ENCODE assay signal across 8 mouse cellular contexts in the genomic region with DNA sequence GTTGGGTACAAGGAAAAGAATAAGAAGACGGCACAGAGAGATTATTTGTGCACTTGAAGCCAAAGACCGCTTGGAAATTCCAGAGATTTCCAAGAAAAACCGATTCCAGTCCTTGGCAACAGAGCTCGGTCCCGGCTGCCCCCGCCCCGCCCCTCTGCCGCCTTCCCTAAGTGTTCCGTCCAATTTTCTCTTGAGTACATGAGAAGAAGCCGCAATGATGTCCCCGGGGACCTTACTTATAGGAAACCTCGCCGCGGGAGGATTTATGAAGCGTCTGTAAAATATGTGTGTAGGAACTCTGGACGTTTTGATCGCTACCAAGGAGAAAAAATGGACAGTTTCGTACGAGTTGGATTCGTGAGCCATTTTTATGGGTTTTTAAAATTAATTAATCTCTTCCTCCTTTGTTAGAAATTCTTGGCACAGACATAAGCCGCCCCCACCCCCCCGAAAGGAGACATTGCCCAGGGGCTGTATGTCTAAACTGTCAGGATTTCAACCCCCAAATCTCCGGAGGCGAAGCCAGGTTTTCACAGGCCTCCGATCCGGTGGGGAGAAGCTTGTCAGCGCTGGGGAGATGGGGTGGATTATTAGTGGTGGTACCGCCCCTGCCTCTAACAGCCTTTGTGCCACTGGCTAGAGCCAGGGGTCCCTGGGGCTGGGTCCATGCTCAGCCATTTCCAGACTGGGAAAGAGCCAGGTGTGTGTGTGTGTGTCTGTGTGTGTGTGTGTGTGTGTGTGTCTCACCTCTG.
A peak's percentile ranks its signal among the peaks of the same experiment; 100 is the strongest.
DNase-seq lines count a peak whose midpoint lies in the region; ATAC-seq and TF ChIP-seq lines count a peak whose summit lies in the region.

No protein-coding gene starts in this region.

- no peak overlapping the region for H3K9ac ChIP-seq in intestine, embryonic 14.5 days (ENCODE audit: low read length)
- H3K9ac ChIP-seq in liver, postnatal 0 days (replicated peaks): no peak overlapping the region

- H3K4me3 ChIP-seq in forebrain, embryonic 10.5 days: peak overlapping the region; percentile 46
- H3K4me3 ChIP-seq in intestine, embryonic 14.5 days (ENCODE audit: low read depth, low read length): peak overlapping the region; percentile 8; the same call in 1 of the 2 replicates
- H3K4me3 ChIP-seq in liver, postnatal 0 days (ENCODE audit: low read depth, low read length): peak overlapping the region; percentile 14; the same call in 1 of the 2 replicates

- H3K4me1 ChIP-seq in forebrain, embryonic 10.5 days: peaks cover 43% of the 10 kb centered on the region
- peaks cover 32% of the 10 kb centered on the region for H3K4me1 ChIP-seq in intestine, embryonic 14.5 days (replicated peaks; ENCODE audit: control insufficient read depth, insufficient read depth, low read length)
- H3K4me1 ChIP-seq in liver, postnatal 0 days (ENCODE audit: insufficient read depth): peaks cover 5% of the 10 kb centered on the region; the same call in 1 of the 2 replicates

- WGBS in forebrain, embryonic 10.5 days: 6% methylated on average over 28 of the region's 28 CpGs
- 5% methylated on average over 28 of the region's 28 CpGs for WGBS in intestine, embryonic 14.5 days
- 15% methylated on average over 28 of the region's 28 CpGs for WGBS in liver, postnatal 0 days (ENCODE audit: insufficient replicate concordance)

- H3K36me3 ChIP-seq in forebrain, embryonic 10.5 days (replicated peaks): no peaks in the 10 kb centered on the region
- H3K36me3 ChIP-seq in intestine, embryonic 14.5 days (ENCODE audit: control insufficient read depth, insufficient read depth, low read length): no peaks in the 10 kb centered on the region
- H3K36me3 ChIP-seq in liver, postnatal 0 days (replicated peaks; ENCODE audit: insufficient read depth, low read length): no peaks in the 10 kb centered on the region
- H3K36me3 ChIP-seq in splenic B cell, adult 2 months (ENCODE audit: control insufficient read depth, insufficient read depth, low read length, poor library complexity, severe bottlenecking): no peaks in the 10 kb centered on the region

- H3K9me3 ChIP-seq in forebrain, embryonic 10.5 days: peaks cover 14% of the 10 kb centered on the region
- 0 out of 2 replicates have a peak, but pooled peaks cover 2% of the 10 kb centered on the region for H3K9me3 ChIP-seq in intestine, embryonic 14.5 days (ENCODE audit: control insufficient read depth, low read length)
- no peaks in the 10 kb centered on the region for H3K9me3 ChIP-seq in liver, postnatal 0 days (ENCODE audit: low read length)

- TF ChIP-seq EP300 in liver, postnatal 0 days (IDR thresholded peaks at IDR 0.05; ENCODE audit: low read depth): no peak

- H3K4me2 ChIP-seq in intestine, embryonic 14.5 days (ENCODE audit: low read length): peak overlapping the region; percentile 55
- peak overlapping the region; percentile 71 for H3K4me2 ChIP-seq in liver, postnatal 0 days (ENCODE audit: low read depth, low read length)

- no peak for TF ChIP-seq CTCF in liver, postnatal 0 days (IDR thresholded peaks at IDR 0.05; ENCODE audit: low read depth)

- H3K27ac ChIP-seq in forebrain, embryonic 10.5 days: peak overlapping the region; percentile 32
- H3K27ac ChIP-seq in intestine, embryonic 14.5 days (ENCODE audit: low read depth): peak overlapping the region; percentile 47; the same call in 1 of the 2 replicates
- H3K27ac ChIP-seq in liver, postnatal 0 days (ENCODE audit: low read depth): no peak overlapping the region

- peak; percentile 22 for DNase-seq in gastrocnemius, adult 18-20 months (ENCODE audit: low spot score)
- no peak for DNase-seq in gastrocnemius, postnatal 25 days
- DNase-seq in forebrain, embryonic 10.5 days (ENCODE audit: extremely low spot score, low spot score): no peak
- peak; percentile 67 for DNase-seq in intestine, embryonic 14.5 days (ENCODE audit: low spot score)
- no peak for DNase-seq in liver, postnatal 0 days
- peak; percentile 19 for DNase-seq in splenic B cell, adult 2 months (ENCODE audit: low read depth, low spot score)
- no peak for DNase-seq in cerebellum, postnatal 25 days
- no peak for DNase-seq in frontal cortex, postnatal 14 days (ENCODE audit: low spot score in 2 of 2)

- no peak for ATAC-seq in intestine, embryonic 14.5 days (replicated peaks; ENCODE audit: low FRiP score, low TSS enrichment, low read depth)
- no peak for ATAC-seq in liver, postnatal 0 days

- peaks cover 69% of the 10 kb centered on the region for H3K27me3 ChIP-seq in forebrain, embryonic 10.5 days (ENCODE audit: poor library complexity, severe bottlenecking)
- 0 out of 2 replicates have a peak, but pooled peaks cover 4% of the 10 kb centered on the region for H3K27me3 ChIP-seq in intestine, embryonic 14.5 days (replicated peaks; ENCODE audit: control insufficient read depth, insufficient read depth, low read length)
- peaks cover 27% of the 10 kb centered on the region for H3K27me3 ChIP-seq in liver, postnatal 0 days (ENCODE audit: insufficient read depth, low read length)
- H3K27me3 ChIP-seq in splenic B cell, adult 2 months (ENCODE audit: control insufficient read depth, insufficient read depth, low read length, poor library complexity, severe bottlenecking): no peaks in the 10 kb centered on the region

Comparison
In these comparisons a context has a peak if more than half of its experiments do, and no peak if none do; other contexts are left out.
1. DNase-seq: peak in gastrocnemius, adult 18-20 months (single experiment), intestine, embryonic 14.5 days (single experiment) and splenic B cell, adult 2 months (single experiment); none in gastrocnemius, postnatal 25 days (single experiment), forebrain, embryonic 10.5 days (single experiment), liver, postnatal 0 days (single experiment), cerebellum, postnatal 25 days (0 of 2) and frontal cortex, postnatal 14 days (0 of 2).
2. Peak in every context shown above with its lines, with median percentiles within 50 percentile points of each other: H3K4me3 ChIP-seq.